Mouse (Mus musculus) hindbrain, embryonic 12.5 days (tissue): Measurements from ENCODE around the gene Ddost. TPM values are rescaled to one million over a fixed set of nuclear protein-coding genes. Genes with fewer than 3 reads are reported as not detected.

ENCODE experiments used
- microRNA-seq: library from miRNA; unstranded; fragments of <30 nt; microRNA quantifications from one replicate; pipeline ENCODE4, GENCODE M21; 2017
- polyA plus RNA-seq: library from polyadenylated mRNA; unstranded; fragments of >200 nt; fragmentation: Nextera tagmentation; extraction: Ambion mirVana; gene quantifications from 2 replicates; pipeline ENCODE4 v1.2.1, GENCODE M21; 2016

Gene Ddost
- polyA plus RNA-seq, 1 experiment from 2014 or later, result 250 TPM

Small RNA genes within 50 kb of the gene (microRNA-seq; reads per million reads assigned to microRNA genes)
- gene Gm27646 (not detected), gene Mir7019 (2.4 reads per million)

Other genes starting within 250 kb of the Ddost start
- 202 and 220 TPM in 2 replicates for gene Hp1bp3, start 88.4 kb upstream of the Ddost start, polyA plus RNA-seq
- 5.3 and 5.4 TPM in 2 replicates for gene Sh2d5, start 54.3 kb upstream of the Ddost start, polyA plus RNA-seq
- 1.4 and 1.5 TPM in 2 replicates for gene Kif17, start 54.3 kb upstream of the Ddost start, polyA plus RNA-seq
- gene Pink1, start 21.6 kb downstream of the Ddost start, polyA plus RNA-seq, result 79.8 and 81.0 TPM in 2 replicates
- gene Cda, start 63.3 kb downstream of the Ddost start, polyA plus RNA-seq, result 3.4 and 4.4 TPM in 2 replicates
- gene Fam43b, start 91.8 kb downstream of the Ddost start, polyA plus RNA-seq, result 0.69 and 1.2 TPM in 2 replicates
- gene Mul1, start 129.9 kb downstream of the Ddost start, polyA plus RNA-seq, result 16.1 and 22.3 TPM in 2 replicates
- 7.9 TPM in 2 replicates for gene Camk2n1, start 149.6 kb downstream of the Ddost start, polyA plus RNA-seq